Mouse (Mus musculus) kidney, adult 2 months (tissue): ENCODE measurements at regions not wholly inside any gene's neighbourhood (a gene's known extent, or its start where the extent isn't known, plus 50 kb on each side); places are given as distances from the start of the nearest gene placed in this dataset.

Source experiments
- DNase-seq: peaks from one replicate; pipeline ENCODE4 v3.0.0; 2021
- H3K27ac ChIP-seq: fragments of 200-500 bp; 2 replicates; pipeline ENCODE4 v1.5.1; 2012; ENCODE audit warnings: low read depth, low read length, control low read depth, inconsistent platforms; ENCODE audit not compliant: insufficient read depth
- H3K27me3 ChIP-seq: fragments of 200-500 bp; replicated peaks from 2 replicates; pipeline ENCODE4 v1.6.1; 2012; ENCODE audit warnings: mild to moderate bottlenecking, moderate library complexity, low read length, inconsistent platforms; ENCODE audit not compliant: control insufficient read depth, insufficient read depth
- H3K36me3 ChIP-seq: fragments of 200-500 bp; 2 replicates; pipeline ENCODE4 v1.6.1; 2012; ENCODE audit warnings: mild to moderate bottlenecking, moderate library complexity, low read length, inconsistent platforms; ENCODE audit not compliant: control insufficient read depth, insufficient read depth
- H3K4me1 ChIP-seq: fragments of 200-500 bp; 2 replicates; pipeline ENCODE4 v1.6.1; 2011; ENCODE audit warnings: low read length; ENCODE audit not compliant: control insufficient read depth, insufficient read depth
- H3K4me3 ChIP-seq: fragments of 200-500 bp; 2 replicates; pipeline ENCODE4 v1.5.1; 2011; ENCODE audit warnings: mild to moderate bottlenecking, low read depth, low read length, control low read depth; ENCODE audit not compliant: insufficient read depth
- CTCF ChIP-seq: fragments of 200-500 bp; conservative IDR thresholded peaks from 2 replicates; pipeline ENCODE4 v1.5.1; 2011; ENCODE audit warnings: low read depth, mild to moderate bottlenecking, control low read depth, low read length, moderate library complexity, mixed read lengths; ENCODE audit not compliant: insufficient read depth, insufficient read length
- POLR2A ChIP-seq: fragments of 200-500 bp; IDR thresholded peaks from one replicate; pipeline ENCODE4 v1.6.1; 2011; ENCODE audit warnings: low read depth, low read length, control low read depth
- WGBS: fragments of 180-500 bp; shearing (Covaris S2); methylation state at CpG from one replicate; pipeline ENCODE4 v1.1.7; 2018; 5-methylcytosine and 5-hydroxymethylcytosine counted together

GRCm38 (mm10) chr5:68572816-68573215 lies 541.2 kb downstream of the Grxcr1 start:
- TF ChIP-seq CTCF (no peak), POLR2A (no peak)
- H3K27ac ChIP-seq = no peak overlapping the region
- peak; percentile 38 for DNase-seq
- H3K36me3 ChIP-seq = no peaks in the 10 kb centered on the region
- H3K4me1 ChIP-seq = no peaks in the 10 kb centered on the region
- H3K27me3 ChIP-seq = no peaks in the 10 kb centered on the region
- no peak overlapping the region for H3K4me3 ChIP-seq
- 54% methylated on average over 5 of the region's 5 CpGs for WGBS

- Histone ChIP-seq H3K36me3 (no peaks in the 10 kb centered on the region), H3K27me3 (no peaks in the 10 kb centered on the region), H3K4me1 (no peaks in the 10 kb centered on the region), H3K27ac (no peak overlapping the region), H3K4me3 (no peak overlapping the region)
- TF ChIP-seq CTCF (no peak), POLR2A (no peak)
- DNase-seq = no peak
Observed at GRCm38 (mm10) chr5:68575827-68576226, 544.2 kb downstream of the Grxcr1 start.

GRCm38 (mm10) chr5:68578496-68578895 lies 546.9 kb downstream of the Grxcr1 start:
- no peak for DNase-seq
- 91% methylated on average over 1 of the region's 1 CpGs for WGBS
- TF ChIP-seq CTCF (no peak), POLR2A (no peak)
- H3K4me3 ChIP-seq = no peak overlapping the region
- no peaks in the 10 kb centered on the region for H3K4me1 ChIP-seq
- no peak overlapping the region for H3K27ac ChIP-seq
- H3K27me3 ChIP-seq = no peaks in the 10 kb centered on the region
- no peaks in the 10 kb centered on the region for H3K36me3 ChIP-seq

- no peaks in the 10 kb centered on the region for H3K27me3 ChIP-seq
- no peak for DNase-seq
- TF ChIP-seq CTCF (no peak), POLR2A (no peak)
- 65% methylated on average over 3 of the region's 3 CpGs for WGBS
- no peak overlapping the region for H3K27ac ChIP-seq
- no peaks in the 10 kb centered on the region for H3K36me3 ChIP-seq
- no peaks in the 10 kb centered on the region for H3K4me1 ChIP-seq
- H3K4me3 ChIP-seq = no peak overlapping the region
Observed at GRCm38 (mm10) chr5:68592423-68592822, 560.8 kb downstream of the Grxcr1 start.

- no peak for DNase-seq
- Histone ChIP-seq H3K27me3 (no peaks in the 10 kb centered on the region), H3K27ac (no peak overlapping the region), H3K4me1 (no peaks in the 10 kb centered on the region), H3K36me3 (no peaks in the 10 kb centered on the region), H3K4me3 (no peak overlapping the region)
- TF ChIP-seq POLR2A (no peak), CTCF (no peak)
Observed at GRCm38 (mm10) chr5:68618451-68618850, 586.8 kb downstream of the Grxcr1 start.

- no peaks in the 10 kb centered on the region for H3K27me3 ChIP-seq
- no peak overlapping the region for H3K4me3 ChIP-seq
- TF ChIP-seq POLR2A (no peak), CTCF (no peak)
- 54% methylated on average over 3 of the region's 3 CpGs for WGBS
- no peak for DNase-seq
- H3K4me1 ChIP-seq = no peaks in the 10 kb centered on the region
- H3K36me3 ChIP-seq = no peaks in the 10 kb centered on the region
- no peak overlapping the region for H3K27ac ChIP-seq
Observed at GRCm38 (mm10) chr5:68635400-68635799, 603.8 kb downstream of the Grxcr1 start.

- Histone ChIP-seq H3K27me3 (no peaks in the 10 kb centered on the region), H3K27ac (no peak overlapping the region), H3K4me3 (no peak overlapping the region), H3K36me3 (no peaks in the 10 kb centered on the region), H3K4me1 (no peaks in the 10 kb centered on the region)
- DNase-seq = no peak
- WGBS = 72% methylated on average over 3 of the region's 3 CpGs
- TF ChIP-seq CTCF (no peak), POLR2A (no peak)
Observed at GRCm38 (mm10) chr5:68672834-68673233, 641.2 kb downstream of the Grxcr1 start.

GRCm38 (mm10) chr5:68701342-68701741 lies 640.1 kb downstream of the Kctd8 start:
- WGBS = 61% methylated on average over 3 of the region's 3 CpGs
- no peaks in the 10 kb centered on the region for H3K4me1 ChIP-seq

More at GRCm38 (mm10) chr5:68701342-68701741, 640.1 kb downstream of the Kctd8 start:
- H3K27ac ChIP-seq = no peak overlapping the region
- H3K36me3 ChIP-seq = no peaks in the 10 kb centered on the region
- TF ChIP-seq POLR2A (no peak), CTCF (no peak)
- no peaks in the 10 kb centered on the region for H3K27me3 ChIP-seq
- H3K4me3 ChIP-seq = no peak overlapping the region
- no peak for DNase-seq
